Mouse (Mus musculus) CH12.LX (cell line): ENCODE measurements at regions not wholly inside any gene's neighbourhood (a gene's known extent, or its start where the extent isn't known, plus 50 kb on each side); places are given as distances from the start of the nearest gene placed in this dataset.
A peak's percentile ranks its signal among the peaks of the same experiment; 100 is the strongest.

Source experiments
- CHD1 ChIP-seq: IDR thresholded peaks from 2 replicates; pipeline ENCODE4 v1.6.1; 2012; ENCODE audit warnings: low read depth, low read length, improper control_type of control experiment, inconsistent platforms
- CTCF ChIP-seq, 2 experiments: IDR thresholded peaks in 1 of 2; conservative IDR thresholded peaks in 1 of 2; 2 replicates each; pipeline ENCODE4 v1.5.1; 2011 to 2012; ENCODE audit warnings: low read depth in 2 of 2, low read length in 2 of 2, improper control_type of control experiment in 1 of 2, inconsistent platforms in 1 of 2, mild to moderate bottlenecking in 1 of 2, moderate library complexity in 1 of 2
- USF1 ChIP-seq: IDR thresholded peaks from 2 replicates; pipeline ENCODE4 v1.6.1; 2014; ENCODE audit warnings: low read depth, mild to moderate bottlenecking, inconsistent platforms, low read length, improper control_type of control experiment

- TF ChIP-seq USF1 (no peak), CHD1 (no peak), CTCF (conservative IDR thresholded peaks at IDR 0.05 in 1 of 2, IDR thresholded peaks at IDR 0.05 in 1 of 2; ENCODE audit: low read depth in 2 of 2, low read length in 2 of 2) (peak in 1 of 2 experiments; percentile 67; a peak in 3 of 4 replicates)
Observed at GRCm38 (mm10) chr8:19979536-19980345, 76.5 kb downstream of the Gm31371 start.
